Comparison of ENCODE assay signal across 24 mouse cellular contexts in the genomic region with DNA sequence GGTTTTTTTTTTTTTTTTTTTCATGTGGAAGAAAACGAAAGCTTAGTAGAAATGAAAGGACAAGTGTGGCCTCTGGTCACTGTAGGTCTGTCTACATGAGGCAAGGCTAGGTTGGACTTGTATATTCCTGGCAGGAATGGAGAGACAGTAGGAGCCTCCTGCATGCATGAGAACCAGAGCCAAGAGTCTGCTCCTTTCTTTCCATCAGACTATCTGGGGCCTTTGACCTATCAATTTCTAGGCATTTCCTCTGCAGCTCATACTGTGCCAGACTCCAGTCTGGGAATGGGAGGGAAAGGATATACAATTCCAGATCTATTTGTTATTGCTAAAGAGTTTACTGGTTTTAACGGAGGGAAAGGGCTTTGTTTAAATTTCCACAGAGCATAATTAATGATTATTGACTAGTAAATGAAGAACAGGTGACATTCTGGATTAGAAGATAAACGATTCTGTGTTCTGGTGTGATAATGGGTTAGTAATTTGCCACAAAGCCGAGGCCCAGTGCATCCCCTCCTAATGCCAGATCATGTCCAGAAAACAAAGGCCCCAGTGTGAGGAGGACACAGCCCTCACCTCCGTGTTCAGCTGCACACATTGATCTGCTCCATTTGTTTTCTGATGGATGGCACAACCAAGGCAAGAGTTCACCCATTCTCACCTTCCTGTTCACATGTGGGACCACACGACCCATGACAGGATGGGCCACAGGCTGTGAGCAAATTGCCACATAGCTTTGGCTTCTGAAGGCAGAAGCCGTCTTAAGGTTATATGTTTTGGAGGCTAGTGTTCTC.
DNase-seq lines count a peak whose midpoint lies in the region; ATAC-seq and TF ChIP-seq lines count a peak whose summit lies in the region.
"Had no signal": no experiment of that assay in that cellular context is flagged by ENCODE, and none has a peak within 500 bp of the region (broad histone marks: within the 10 kb centered on the region; RNA-seq: fewer than 3 reads in every experiment).

No protein-coding gene starts in this region.

- no peak overlapping the region for H3K4me2 ChIP-seq in kidney, embryonic 14.5 days (replicated peaks; ENCODE audit: low read depth, low read length)
- H3K4me2 ChIP-seq: embryonic facial prominence, embryonic 13.5 days; forebrain, embryonic 13.5 days; limb, embryonic 12.5 days; liver, embryonic 11.5 days had no signal

- TF ChIP-seq CTCF in G1E (IDR thresholded peaks at IDR 0.05; ENCODE audit: low read depth, low read length) = no peak

- H3K4me3 ChIP-seq in kidney, embryonic 14.5 days (ENCODE audit: low read length) = no peak overlapping the region
- H3K4me3 ChIP-seq in G1E (ENCODE audit: low read depth, low read length) = peak overlapping the region; percentile 33; the same call in 1 of the 2 replicates
- no peak overlapping the region for H3K4me3 ChIP-seq in embryonic facial prominence, embryonic 10.5 days
- H3K4me3 ChIP-seq: embryonic facial prominence, embryonic 13.5 days; erythroblast, embryonic 14.5 days; forebrain, embryonic 13.5 days; gastrocnemius, adult 2 months; limb, embryonic 12.5 days; midbrain, embryonic 10.5 days had no signal

- H3K4me1 ChIP-seq in kidney, embryonic 14.5 days (ENCODE audit: control insufficient read depth, insufficient read depth, low read length) = peaks cover 4% of the 10 kb centered on the region; the same call in 1 of the 2 replicates
- H3K4me1 ChIP-seq in G1E (ENCODE audit: insufficient read depth, low read depth, low read length) = peaks cover 23% of the 10 kb centered on the region
- peaks cover 14% of the 10 kb centered on the region for H3K4me1 ChIP-seq in embryonic facial prominence, embryonic 10.5 days
- H3K4me1 ChIP-seq: embryonic facial prominence, embryonic 13.5 days; forebrain, embryonic 13.5 days; limb, embryonic 12.5 days; midbrain, embryonic 10.5 days had no signal

- DNase-seq in cerebellum, adult 11 months = no peak
- no peak for DNase-seq in kidney, postnatal 14 days
- DNase-seq in G1E (ENCODE audit: low spot score) = no peak
- peak; percentile 49 for DNase-seq in embryonic facial prominence, embryonic 10.5 days (ENCODE audit: low spot score)
- DNase-seq in spleen, adult 18-20 months = no peak
- DNase-seq in layer of hippocampus, adult 9-10 months (ENCODE audit: low spot score) = no peak
- DNase-seq: adrenal gland, postnatal 10 days; cerebellum, adult 8-10 months; cerebellum, postnatal 36 days; gastrocnemius, adult 2 months; kidney, adult 18-20 months; liver, postnatal 0 days; thymus, postnatal 14 days had no signal

- no peaks in the 10 kb centered on the region for H3K36me3 ChIP-seq in kidney, embryonic 14.5 days (ENCODE audit: control insufficient read depth, insufficient read depth, low read length)
- peaks cover 2% of the 10 kb centered on the region for H3K36me3 ChIP-seq in G1E (replicated peaks)
- no peaks in the 10 kb centered on the region for H3K36me3 ChIP-seq in embryonic facial prominence, embryonic 10.5 days (replicated peaks)
- H3K36me3 ChIP-seq: embryonic facial prominence, embryonic 13.5 days; limb, embryonic 12.5 days; midbrain, embryonic 10.5 days had no signal

- no peak overlapping the region for H3K9ac ChIP-seq in kidney, embryonic 14.5 days (ENCODE audit: low read depth, low read length)
- H3K9ac ChIP-seq: embryonic facial prominence, embryonic 13.5 days; forebrain, embryonic 13.5 days; limb, embryonic 12.5 days; liver, postnatal 0 days had no signal

- peak; percentile 57; the same call in 1 of the 2 replicates for ATAC-seq in cerebellum, adult (ENCODE audit: insufficient number of reproducible peaks, low FRiP score, low TSS enrichment)
- ATAC-seq in kidney, embryonic 14.5 days (ENCODE audit: low FRiP score, low TSS enrichment) = peak; percentile 92
- ATAC-seq in G1E (ENCODE audit: extremely low read depth, insufficient number of reproducible peaks, low FRiP score, poor library complexity, severe bottlenecking) = no peak
- ATAC-seq: forebrain, embryonic 13.5 days; liver, postnatal 0 days; lung, postnatal 0 days had no signal

- H3K27me3 ChIP-seq in kidney, embryonic 14.5 days (ENCODE audit: control insufficient read depth, insufficient read depth, low read length) = no peaks in the 10 kb centered on the region
- no peaks in the 10 kb centered on the region for H3K27me3 ChIP-seq in G1E (ENCODE audit: insufficient read depth, low read length)
- peaks cover 5% of the 10 kb centered on the region; the same call in 1 of the 2 replicates for H3K27me3 ChIP-seq in embryonic facial prominence, embryonic 10.5 days (replicated peaks; ENCODE audit: low read depth, poor library complexity, severe bottlenecking)
- H3K27me3 ChIP-seq: embryonic facial prominence, embryonic 13.5 days; forebrain, embryonic 13.5 days; limb, embryonic 12.5 days; Patski had no signal

- H3K27ac ChIP-seq in kidney, embryonic 14.5 days (ENCODE audit: low read depth, low read length) = peak overlapping the region; percentile 59; the same call in 1 of the 2 replicates
- H3K27ac ChIP-seq in embryonic facial prominence, embryonic 10.5 days (replicated peaks) = peak overlapping the region; percentile 31; the same call in 1 of the 2 replicates
- H3K27ac ChIP-seq: embryonic facial prominence, embryonic 13.5 days; forebrain, embryonic 13.5 days; gastrocnemius, adult 2 months; limb, embryonic 12.5 days; macrophage; midbrain, embryonic 10.5 days had no signal

- no peaks in the 10 kb centered on the region for H3K9me3 ChIP-seq in kidney, embryonic 14.5 days (ENCODE audit: control insufficient read depth, low read length)
- no peaks in the 10 kb centered on the region for H3K9me3 ChIP-seq in G1E (replicated peaks)
- H3K9me3 ChIP-seq in embryonic facial prominence, embryonic 10.5 days = no peaks in the 10 kb centered on the region
- H3K9me3 ChIP-seq: embryonic facial prominence, embryonic 13.5 days; forebrain, embryonic 13.5 days; limb, embryonic 12.5 days; midbrain, embryonic 10.5 days had no signal

- 27% methylated on average over 7 of the region's 7 CpGs for WGBS in kidney, embryonic 14.5 days
- 28% methylated on average over 7 of the region's 7 CpGs for WGBS in embryonic facial prominence, embryonic 10.5 days
